Mouse (Mus musculus) stomach, embryonic 14.5 days (tissue): ENCODE results near the gene Ffar4. TPM values are rescaled to one million over a fixed set of nuclear protein-coding genes. Genes with fewer than 3 reads are reported as not detected.

Experiments used
- ATAC-seq: fragments of 200-750 bp; cut with Nextera tagmentation; 2 replicates; pipeline ENCODE4 v1.8.0; 2017; ENCODE audit warnings: low read depth, moderate TSS enrichment; ENCODE audit not compliant: insufficient number of reproducible peaks, insufficient read depth, low FRiP score
- H3K27ac ChIP-seq: fragments of 300-500 bp; sonication (generic); 2 replicates; pipeline ENCODE4 v1.5.1; 2014; ENCODE audit warnings: mild to moderate bottlenecking, low read length, moderate library complexity, mixed read lengths
- H3K27me3 ChIP-seq: fragments of 300-500 bp; sonication (generic); 2 replicates; pipeline ENCODE4 v1.6.1; 2014; ENCODE audit warnings: low read length, control low read depth, mixed read lengths; ENCODE audit not compliant: control insufficient read depth, insufficient read depth
- H3K36me3 ChIP-seq: fragments of 300-500 bp; sonication (generic); 2 replicates; pipeline ENCODE4 v1.6.1; 2014; ENCODE audit warnings: mild to moderate bottlenecking, control low read depth, low read length, moderate library complexity, mixed read lengths; ENCODE audit not compliant: control insufficient read depth, insufficient read depth
- H3K4me1 ChIP-seq: fragments of 300-500 bp; sonication (generic); 2 replicates; pipeline ENCODE4 v1.6.1; 2014; ENCODE audit warnings: low read length, control low read depth, mixed read lengths; ENCODE audit not compliant: control insufficient read depth, insufficient read depth
- H3K4me2 ChIP-seq: fragments of 300-500 bp; sonication (generic); replicated peaks from 2 replicates; pipeline ENCODE4 v1.6.1; 2014; ENCODE audit warnings: low read depth, low read length, control low read depth
- H3K4me3 ChIP-seq: fragments of 300-500 bp; sonication (generic); 2 replicates; pipeline ENCODE4 v1.5.1; 2014; ENCODE audit warnings: low read depth, low read length, control low read depth
- H3K9ac ChIP-seq: fragments of 300-500 bp; sonication (generic); replicated peaks from 2 replicates; pipeline ENCODE4 v1.6.1; 2014; ENCODE audit warnings: low read depth, mild to moderate bottlenecking, control low read depth, low read length, moderate library complexity, mixed read lengths
- H3K9me3 ChIP-seq: fragments of 300-500 bp; sonication (generic); 2 replicates; pipeline ENCODE4 v1.6.1; 2016; ENCODE audit warnings: low read depth, low read length, control low read depth; ENCODE audit not compliant: control insufficient read depth
- WGBS: fragments of 180-500 bp; shearing (Covaris S2); extraction: QIAGEN DNeasy Blood & Tissue Kit; methylation state at CpG from one replicate; pipeline ENCODE4 v1.1.7; 2014; 5-methylcytosine and 5-hydroxymethylcytosine counted together
- polyA plus RNA-seq: library from polyadenylated mRNA; unstranded; fragments of >200 nt; fragmentation: Nextera tagmentation; extraction: Ambion mirVana; gene quantifications from 2 replicates; pipeline ENCODE4 v1.2.1, GENCODE M21; 2014

Ffar4 gene
- polyA plus RNA-seq, 1 experiment from 2014 or later, result 6.2 TPM

GRCm38 (mm10) chr19:38056931-38057330, 39.9 kb upstream of the Ffar4 start:
- H3K9ac ChIP-seq, result no peak overlapping the region

DNA sequence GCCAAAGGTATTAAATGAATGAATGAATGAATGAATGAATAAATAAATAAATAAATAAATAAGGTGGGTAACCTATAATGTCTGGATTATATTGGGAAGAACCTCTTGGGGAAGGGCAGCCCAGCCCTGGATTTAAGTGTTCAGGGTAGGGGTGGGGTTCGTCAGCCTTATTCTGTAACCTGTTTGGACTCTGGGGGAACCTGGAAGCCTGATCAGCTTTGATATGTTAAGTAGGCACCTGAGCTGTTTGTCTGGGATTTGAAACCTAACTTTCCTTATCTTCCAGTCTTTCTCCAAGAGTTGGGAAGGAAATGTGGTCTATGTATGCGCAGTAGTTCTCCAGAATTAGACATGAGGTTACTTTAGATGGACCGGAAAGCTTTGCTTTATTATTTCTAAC, 33.7 kb upstream of the Ffar4 start:
- peaks cover 20% of the 10 kb centered on the region for H3K36me3 ChIP-seq

More at GRCm38 (mm10) chr19:38056931-38057330, 39.9 kb upstream of the Ffar4 start:
- 87% methylated on average over 8 of the region's 8 CpGs for WGBS
- H3K4me3 ChIP-seq, result no peak overlapping the region
- ATAC-seq, result no peak
- H3K4me1 ChIP-seq, result peaks cover 7% of the 10 kb centered on the region; the same call in 1 of the 2 replicates
- H3K27me3 ChIP-seq, result no peaks in the 10 kb centered on the region
- H3K27ac ChIP-seq, result no peak overlapping the region
- no peak overlapping the region for H3K4me2 ChIP-seq
- peaks cover 23% of the 10 kb centered on the region for H3K36me3 ChIP-seq
- no peaks in the 10 kb centered on the region for H3K9me3 ChIP-seq

GRCm38 (mm10) chr19:38064051-38064450, 32.8 kb upstream of the Ffar4 start:
- Histone ChIP-seq H3K27me3 (no peaks in the 10 kb centered on the region), H3K9me3 (no peaks in the 10 kb centered on the region), H3K27ac (no peak overlapping the region), H3K4me3 (no peak overlapping the region), H3K4me1 (no peaks in the 10 kb centered on the region), H3K36me3 (peaks cover 20% of the 10 kb centered on the region), H3K9ac (no peak overlapping the region), H3K4me2 (no peak overlapping the region)
- WGBS, result 89% methylated on average over 1 of the region's 1 CpGs
- ATAC-seq, result no peak

More for the DNA sequence above, 33.7 kb upstream of the Ffar4 start:
- H3K27me3 ChIP-seq, result no peaks in the 10 kb centered on the region
- ATAC-seq, result no peak
- H3K4me1 ChIP-seq, result no peaks in the 10 kb centered on the region
- 90% methylated on average over 3 of the region's 3 CpGs for WGBS
- no peak overlapping the region for H3K4me3 ChIP-seq
- no peaks in the 10 kb centered on the region for H3K9me3 ChIP-seq
- no peak overlapping the region for H3K9ac ChIP-seq
- H3K4me2 ChIP-seq, result no peak overlapping the region
- H3K27ac ChIP-seq, result no peak overlapping the region

GRCm38 (mm10) chr19:38073226-38073625, 23.6 kb upstream of the Ffar4 start:
- 91% methylated on average over 5 of the region's 5 CpGs for WGBS
- peaks cover 37% of the 10 kb centered on the region for H3K36me3 ChIP-seq

GRCm38 (mm10) chr19:38075051-38075450, 21.8 kb upstream of the Ffar4 start:
- Histone ChIP-seq H3K27ac (no peak overlapping the region), H3K9ac (no peak overlapping the region), H3K4me2 (no peak overlapping the region), H3K27me3 (no peaks in the 10 kb centered on the region), H3K4me3 (no peak overlapping the region), H3K9me3 (no peaks in the 10 kb centered on the region), H3K4me1 (no peaks in the 10 kb centered on the region), H3K36me3 (peaks cover 33% of the 10 kb centered on the region)
- WGBS, result 86% methylated on average over 11 of the region's 11 CpGs
- no peak for ATAC-seq

More at GRCm38 (mm10) chr19:38073226-38073625, 23.6 kb upstream of the Ffar4 start:
- Histone ChIP-seq H3K27ac (no peak overlapping the region), H3K4me2 (no peak overlapping the region), H3K4me1 (no peaks in the 10 kb centered on the region), H3K9me3 (no peaks in the 10 kb centered on the region), H3K4me3 (no peak overlapping the region), H3K9ac (no peak overlapping the region), H3K27me3 (no peaks in the 10 kb centered on the region)
- ATAC-seq, result no peak

DNA sequence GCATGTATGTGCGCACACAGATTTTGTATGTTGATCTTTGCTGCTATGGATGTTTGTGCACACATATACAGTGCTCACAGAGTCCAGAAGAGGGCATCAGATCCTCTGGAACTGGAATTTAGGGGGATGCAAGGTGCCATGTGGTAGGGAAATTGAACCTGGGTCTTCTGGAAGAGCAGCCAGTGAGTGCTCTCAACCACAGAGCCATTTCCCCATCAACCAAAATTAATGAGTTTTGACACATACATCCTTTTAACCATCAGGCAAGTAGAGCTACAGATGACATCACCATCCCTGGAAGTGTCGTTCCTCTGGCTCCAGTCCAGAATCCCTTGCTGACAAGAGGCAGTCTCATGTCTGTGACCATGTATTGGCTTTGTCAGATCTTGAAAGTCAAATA, 20.6 kb upstream of the Ffar4 start:
- no peak overlapping the region for H3K4me3 ChIP-seq
- H3K27ac ChIP-seq, result no peak overlapping the region
- H3K36me3 ChIP-seq, result peaks cover 22% of the 10 kb centered on the region
- WGBS, result 78% methylated on average over 2 of the region's 2 CpGs
- no peaks in the 10 kb centered on the region for H3K9me3 ChIP-seq
- no peak for ATAC-seq
- no peaks in the 10 kb centered on the region for H3K27me3 ChIP-seq
- no peaks in the 10 kb centered on the region for H3K4me1 ChIP-seq
- H3K4me2 ChIP-seq, result no peak overlapping the region
- no peak overlapping the region for H3K9ac ChIP-seq

DNA sequence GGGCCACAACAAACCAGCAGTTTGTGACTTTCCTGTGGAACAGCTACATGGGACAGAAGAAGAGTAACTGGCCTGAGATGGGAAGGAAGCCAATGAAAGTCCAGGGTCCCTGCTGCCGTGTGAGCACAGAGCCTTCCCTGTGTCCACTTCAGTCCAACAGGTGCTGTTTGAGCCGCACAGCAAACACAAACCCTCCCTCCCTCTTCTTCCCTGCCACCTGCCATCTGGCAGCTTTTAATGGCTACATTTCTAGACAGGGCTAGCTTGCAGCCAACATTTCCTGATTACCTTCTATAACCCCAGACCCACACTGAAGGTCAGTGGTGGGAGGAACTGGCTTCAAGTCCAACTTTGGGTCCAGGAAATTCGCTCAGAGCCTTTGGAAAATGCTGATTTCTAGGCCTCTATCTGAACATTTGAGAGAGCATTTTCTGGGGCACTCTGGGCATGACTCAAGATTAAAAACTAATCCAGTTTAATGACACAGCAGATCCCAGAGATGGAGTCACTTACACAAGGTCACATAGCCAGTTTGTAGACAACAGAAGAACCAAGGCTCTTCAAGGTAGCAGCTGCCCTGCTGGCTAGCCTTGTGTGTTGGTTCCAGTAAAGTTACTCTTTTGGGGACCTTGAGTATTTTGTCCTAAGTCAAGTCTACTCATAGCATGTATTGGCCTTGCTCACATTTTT, 18.9 kb upstream of the Ffar4 start:
- Histone ChIP-seq H3K4me3 (no peak overlapping the region), H3K9me3 (no peaks in the 10 kb centered on the region), H3K36me3 (peaks cover 9% of the 10 kb centered on the region; the same call in 1 of the 2 replicates), H3K4me1 (no peaks in the 10 kb centered on the region), H3K27ac (no peak overlapping the region), H3K4me2 (no peak overlapping the region), H3K9ac (no peak overlapping the region), H3K27me3 (no peaks in the 10 kb centered on the region)
- no peak for ATAC-seq
- whole genome bisulfite sequencing, result 59% methylated on average over 3 of the region's 3 CpGs

DNA sequence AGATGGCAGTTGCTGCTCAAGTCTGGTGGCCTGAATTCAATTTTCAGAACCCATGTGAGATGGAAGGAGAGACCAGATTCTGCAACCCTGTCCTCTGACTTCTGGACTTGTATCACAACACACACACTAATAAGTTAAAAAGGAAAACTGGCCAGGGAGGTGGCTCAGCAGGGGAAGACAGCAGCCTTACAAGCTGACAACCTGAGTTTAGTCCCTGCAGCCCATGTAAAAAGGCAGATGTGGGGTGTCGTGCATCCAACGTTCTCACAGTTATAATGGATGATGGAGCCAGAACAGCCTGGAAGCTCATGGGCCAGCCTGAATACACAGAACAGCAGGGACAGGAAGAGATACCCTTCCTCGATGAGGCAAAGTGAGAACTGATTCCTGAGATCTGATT, 15.5 kb upstream of the Ffar4 start:
- Histone ChIP-seq H3K9me3 (no peaks in the 10 kb centered on the region), H3K27me3 (no peaks in the 10 kb centered on the region), H3K9ac (no peak overlapping the region), H3K36me3 (no peaks in the 10 kb centered on the region), H3K4me3 (no peak overlapping the region), H3K4me2 (no peak overlapping the region), H3K4me1 (no peaks in the 10 kb centered on the region), H3K27ac (no peak overlapping the region)
- 75% methylated on average over 3 of the region's 3 CpGs for WGBS
- ATAC-seq, result no peak
